Mouse (Mus musculus): Measurements from ENCODE around the gene Cnot2. TPM values are rescaled to one million over a fixed set of nuclear protein-coding genes. Genes with fewer than 3 reads are reported as not detected.

Gene Cnot2
- total and polyA plus RNA-seq, 2 experiments from 2014 or later, result 61.9 to 70.3 TPM

DNA sequence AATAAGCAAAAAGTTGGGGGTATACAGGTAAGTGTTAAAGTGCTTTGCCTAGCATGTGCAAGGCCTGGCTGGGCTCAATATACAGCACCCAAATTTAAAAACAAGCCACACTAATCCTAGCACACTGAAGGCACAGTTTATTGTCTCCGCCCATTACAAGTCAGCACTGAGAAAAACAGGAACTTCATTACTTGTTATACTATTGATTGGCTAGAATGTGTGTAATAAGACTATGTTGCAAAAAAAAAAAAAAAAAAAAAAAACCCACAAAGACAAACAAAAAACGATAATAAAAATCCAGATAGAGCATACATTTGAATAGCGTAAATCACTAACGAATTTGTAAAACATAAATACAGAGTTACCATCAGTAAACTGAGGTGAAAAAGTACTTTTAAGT, 66.2 kb downstream of the Cnot2 start:
- Histone ChIP-seq H3K4me1 (ENCODE audit: insufficient read depth, low read length) (no peaks in the 10 kb centered on the region), H3K4me2 (ENCODE audit: low read depth, low read length) (no peak overlapping the region), H3K4me3 (ENCODE audit: low read length) (no peak overlapping the region), H3K27me3 (ENCODE audit: insufficient read depth, low read length) (no peaks in the 10 kb centered on the region), H3K27ac (no peak overlapping the region), H3K9ac (replicated peaks; ENCODE audit: low read length) (no peak overlapping the region), H3K36me3 (ENCODE audit: insufficient read depth, low read length) (no peaks in the 10 kb centered on the region), H3K9me3 (ENCODE audit: low read length) (no peaks in the 10 kb centered on the region)
- ATAC-seq, result no peak
- 96% methylated on average over 4 of the region's 4 CpGs for WGBS
- no peak for DNase-seq (ENCODE audit: low spot score)
- TF ChIP-seq CTCF (IDR thresholded peaks at IDR 0.05; ENCODE audit: low read depth), result no peak

GRCm38 (mm10) chr10:116513254-116513635, 68.1 kb downstream of the Cnot2 start:
- H3K27ac ChIP-seq, result no peak overlapping the region
- ATAC-seq, result no peak
- H3K4me3 ChIP-seq (ENCODE audit: low read length), result no peak overlapping the region
- WGBS, result 37% methylated on average over 7 of the region's 7 CpGs
- no peak for DNase-seq (ENCODE audit: low spot score)
- H3K4me2 ChIP-seq (ENCODE audit: low read depth, low read length), result no peak overlapping the region
- no peak for TF ChIP-seq CTCF (IDR thresholded peaks at IDR 0.05; ENCODE audit: low read depth)
- H3K9ac ChIP-seq (replicated peaks; ENCODE audit: low read length), result no peak overlapping the region
- no peaks in the 10 kb centered on the region for H3K9me3 ChIP-seq (ENCODE audit: low read length)
- H3K36me3 ChIP-seq (ENCODE audit: insufficient read depth, low read length), result no peaks in the 10 kb centered on the region
- no peaks in the 10 kb centered on the region for H3K4me1 ChIP-seq (ENCODE audit: insufficient read depth, low read length)
- no peaks in the 10 kb centered on the region for H3K27me3 ChIP-seq (ENCODE audit: insufficient read depth, low read length)

GRCm38 (mm10) chr10:116512521-116513253, 68.6 kb downstream of the Cnot2 start:
- TF ChIP-seq CTCF (IDR thresholded peaks at IDR 0.05; ENCODE audit: low read depth), result no peak
- H3K4me1 ChIP-seq (ENCODE audit: insufficient read depth, low read length), result no peaks in the 10 kb centered on the region
- no peaks in the 10 kb centered on the region for H3K27me3 ChIP-seq (ENCODE audit: insufficient read depth, low read length)
- 74% methylated on average over 11 of the region's 11 CpGs for WGBS
- ATAC-seq (no peak), DNase-seq (ENCODE audit: low spot score) (no peak)
- H3K9me3 ChIP-seq (ENCODE audit: low read length), result no peaks in the 10 kb centered on the region
- no peak overlapping the region for H3K9ac ChIP-seq (replicated peaks; ENCODE audit: low read length)
- no peak overlapping the region for H3K27ac ChIP-seq
- H3K36me3 ChIP-seq (ENCODE audit: insufficient read depth, low read length), result no peaks in the 10 kb centered on the region
- no peak overlapping the region for H3K4me3 ChIP-seq (ENCODE audit: low read length)
- no peak overlapping the region for H3K4me2 ChIP-seq (ENCODE audit: low read depth, low read length)

DNA sequence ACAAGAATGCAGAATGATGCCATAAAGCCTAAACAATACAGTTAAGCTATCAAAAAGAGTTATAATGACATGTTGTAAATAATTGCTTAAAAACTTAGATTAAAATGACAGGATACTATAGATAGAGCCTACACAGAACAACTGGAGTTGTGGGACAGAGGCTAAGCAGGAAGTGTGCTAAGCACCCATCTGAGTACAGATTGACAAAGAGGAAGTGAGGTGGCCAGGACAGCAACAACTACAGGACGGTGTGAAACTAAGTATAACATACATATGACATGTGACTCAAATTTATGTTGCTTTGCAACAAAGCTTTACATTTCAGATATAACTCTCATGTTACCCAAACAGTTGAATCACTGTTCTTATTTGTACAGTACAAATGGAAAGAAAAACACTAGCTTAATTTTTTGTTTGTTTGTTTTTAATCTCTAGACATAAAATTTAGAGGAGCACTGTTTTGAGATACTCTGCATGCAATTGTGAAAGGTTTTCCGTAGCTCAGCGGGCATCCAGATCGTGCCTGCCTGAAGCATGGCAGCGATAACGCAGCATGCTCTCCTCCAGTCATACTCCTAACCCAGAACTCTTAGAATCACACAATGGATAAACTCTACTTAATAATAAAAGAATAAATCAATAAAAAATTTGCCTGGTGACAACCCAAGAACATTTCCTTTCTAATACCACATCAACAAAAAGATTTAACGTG, 75.9 kb downstream of the Cnot2 start:
- no peak overlapping the region for H3K4me3 ChIP-seq (ENCODE audit: low read length)
- H3K9ac ChIP-seq (replicated peaks; ENCODE audit: low read length), result no peak overlapping the region
- no peak overlapping the region for H3K4me2 ChIP-seq (ENCODE audit: low read depth, low read length)
- 85% methylated on average over 7 of the region's 7 CpGs for WGBS
- ATAC-seq, result no peak
- no peaks in the 10 kb centered on the region for H3K27me3 ChIP-seq (ENCODE audit: insufficient read depth, low read length)
- no peaks in the 10 kb centered on the region for H3K4me1 ChIP-seq (ENCODE audit: insufficient read depth, low read length)
- DNase-seq (ENCODE audit: low spot score), result no peak
- no peaks in the 10 kb centered on the region for H3K9me3 ChIP-seq (ENCODE audit: low read length)
- H3K36me3 ChIP-seq (ENCODE audit: insufficient read depth, low read length), result no peaks in the 10 kb centered on the region
- no peak for TF ChIP-seq CTCF (IDR thresholded peaks at IDR 0.05; ENCODE audit: low read depth)
- no peak overlapping the region for H3K27ac ChIP-seq

DNA sequence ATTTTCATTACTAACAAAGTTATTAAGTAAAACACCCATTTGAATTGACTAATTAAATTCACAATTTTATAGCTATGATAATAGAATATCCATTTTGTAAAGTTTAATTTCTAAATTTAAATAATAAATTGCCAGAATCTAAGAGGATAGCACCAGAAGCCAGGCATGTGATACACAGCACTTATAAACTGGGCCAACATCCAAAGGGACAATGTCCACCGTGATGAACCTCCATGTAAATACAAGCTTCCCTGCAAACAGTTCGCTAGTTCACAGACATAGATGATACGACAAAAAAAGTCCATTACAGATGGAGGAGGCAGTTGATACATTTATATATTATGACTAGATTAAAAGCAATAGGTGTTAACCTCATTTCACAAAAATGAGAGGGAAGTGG, 88.5 kb downstream of the Cnot2 start:
- no peak overlapping the region for H3K9ac ChIP-seq (replicated peaks; ENCODE audit: low read length)
- no peak for ATAC-seq
- H3K27me3 ChIP-seq (ENCODE audit: insufficient read depth, low read length), result no peaks in the 10 kb centered on the region
- DNase-seq (ENCODE audit: low spot score), result no peak
- H3K4me2 ChIP-seq (ENCODE audit: low read depth, low read length), result no peak overlapping the region
- H3K9me3 ChIP-seq (ENCODE audit: low read length), result no peaks in the 10 kb centered on the region
- no peak overlapping the region for H3K27ac ChIP-seq
- no peaks in the 10 kb centered on the region for H3K4me1 ChIP-seq (ENCODE audit: insufficient read depth, low read length)
- no peak for TF ChIP-seq CTCF (IDR thresholded peaks at IDR 0.05; ENCODE audit: low read depth)
- H3K4me3 ChIP-seq (ENCODE audit: low read length), result no peak overlapping the region
- 86% methylated on average over 3 of the region's 3 CpGs for WGBS
- peaks cover 22% of the 10 kb centered on the region for H3K36me3 ChIP-seq (ENCODE audit: insufficient read depth, low read length)

DNA sequence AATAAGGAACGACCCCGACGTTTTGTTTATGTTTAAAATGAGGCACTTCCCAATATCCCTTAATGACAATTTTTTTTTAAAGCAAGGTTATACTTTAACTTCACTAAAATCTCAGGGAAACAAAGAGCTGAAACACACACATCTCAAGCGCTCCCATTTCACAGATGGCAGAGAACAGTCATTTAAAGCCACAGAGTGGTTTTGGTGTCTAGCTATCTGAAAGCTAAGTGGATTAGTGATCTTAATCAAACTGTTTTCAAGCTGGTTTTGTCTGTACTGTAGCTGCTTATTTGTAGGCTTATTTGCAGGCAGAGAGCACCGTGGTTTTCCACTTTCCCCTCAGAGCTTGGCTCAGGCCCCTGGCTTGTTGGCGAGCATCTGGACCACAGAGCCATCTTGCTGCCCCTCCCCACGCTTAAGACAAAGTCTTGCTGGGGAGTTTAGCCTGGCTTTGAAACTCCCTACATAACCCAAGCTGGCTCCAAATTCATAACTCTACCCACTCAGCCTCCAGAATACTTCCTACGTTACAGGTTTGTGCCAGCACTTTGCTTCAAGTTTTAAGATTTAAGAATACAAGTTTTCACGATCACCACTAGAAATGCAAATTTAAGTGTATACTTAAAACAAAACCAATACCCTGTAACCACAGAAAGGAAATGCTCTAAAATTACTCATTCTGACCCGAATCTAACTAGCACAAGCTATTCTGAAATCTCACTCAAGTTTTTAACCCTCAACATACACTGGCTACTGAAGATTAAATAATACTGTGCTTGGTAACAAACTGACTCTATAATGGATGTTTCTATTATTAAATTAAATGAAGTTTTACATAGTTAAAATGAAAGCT, 94.2 kb downstream of the Cnot2 start:
- Histone ChIP-seq H3K27ac (no peak overlapping the region), H3K4me2 (ENCODE audit: low read depth, low read length) (no peak overlapping the region), H3K36me3 (ENCODE audit: insufficient read depth, low read length) (peaks cover 11% of the 10 kb centered on the region; the same call in 1 of the 2 replicates), H3K4me1 (ENCODE audit: insufficient read depth, low read length) (no peaks in the 10 kb centered on the region), H3K9ac (replicated peaks; ENCODE audit: low read length) (no peak overlapping the region), H3K27me3 (ENCODE audit: insufficient read depth, low read length) (no peaks in the 10 kb centered on the region), H3K9me3 (ENCODE audit: low read length) (no peaks in the 10 kb centered on the region), H3K4me3 (ENCODE audit: low read length) (no peak overlapping the region)
- DNase-seq (ENCODE audit: low spot score), result no peak
- 78% methylated on average over 10 of the region's 10 CpGs for WGBS
- no peak for TF ChIP-seq CTCF (IDR thresholded peaks at IDR 0.05; ENCODE audit: low read depth)
- ATAC-seq, result no peak
